Mouse (Mus musculus) C2C12 (cell line): ENCODE measurements around the gene Gm20388. TPM values are rescaled to one million over a fixed set of nuclear protein-coding genes. Genes with fewer than 3 reads are reported as not detected.

ENCODE experiments used
- H3K27me3 ChIP-seq: one replicate; pipeline ENCODE4 v1.6.1; 2011; ENCODE audit not compliant: control insufficient read depth, insufficient read depth, insufficient read length
- H3K36me3 ChIP-seq: one replicate; pipeline ENCODE4 v1.6.1; 2011; ENCODE audit not compliant: control insufficient read depth, insufficient read depth
- H3K4me3 ChIP-seq: one replicate; pipeline ENCODE4 v1.5.1; 2011; ENCODE audit warnings: mild to moderate bottlenecking, control low read depth; ENCODE audit not compliant: poor library complexity, insufficient read depth, severe bottlenecking
- H3K79me2 ChIP-seq: one replicate; pipeline ENCODE4 v1.6.1; 2011; ENCODE audit not compliant: control insufficient read depth, insufficient read depth
- H3K79me3 ChIP-seq: one replicate; pipeline ENCODE4 v1.6.1; 2011; ENCODE audit warnings: low read depth, control low read depth
- H3ac ChIP-seq: one replicate; pipeline ENCODE3; 2011; ENCODE audit warnings: low read depth; ENCODE audit not compliant: control insufficient read depth, insufficient read length
- CEBPB ChIP-seq: IDR thresholded peaks from one replicate; pipeline ENCODE4 v1.6.1; 2011; ENCODE audit warnings: low read depth, mild to moderate bottlenecking, control low read depth, moderate library complexity
- CTCF ChIP-seq: IDR thresholded peaks from one replicate; pipeline ENCODE4 v1.5.1; 2011; ENCODE audit not compliant: control insufficient read depth, insufficient read depth, insufficient read length
- FOSL1 ChIP-seq: IDR thresholded peaks from one replicate; pipeline ENCODE4 v1.8.0; 2011; ENCODE audit warnings: mild to moderate bottlenecking, low read length; ENCODE audit not compliant: poor library complexity, insufficient read depth, severe bottlenecking
- MAX ChIP-seq: IDR thresholded peaks from one replicate; pipeline ENCODE4 v1.6.1; 2011; ENCODE audit warnings: mild to moderate bottlenecking, control low read depth
- MYOD1 ChIP-seq: IDR thresholded peaks from one replicate; pipeline ENCODE4 v1.6.1; 2011; ENCODE audit warnings: low read depth; ENCODE audit not compliant: control insufficient read depth, insufficient read length
- MYOG ChIP-seq: IDR thresholded peaks from one replicate; pipeline ENCODE4 v1.6.1; 2011; ENCODE audit not compliant: control insufficient read depth, insufficient read length; ENCODE audit errors: extremely low read depth
- USF1 ChIP-seq: IDR thresholded peaks from one replicate; pipeline ENCODE4 v1.6.1; 2011; ENCODE audit warnings: low read depth, mild to moderate bottlenecking, control low read depth, moderate library complexity
- polyA plus RNA-seq: library from polyadenylated mRNA; unstranded; fragments of >200 nt; fragmentation: generic; extraction: Trizol; gene quantifications from one replicate; pipeline ENCODE4 v1.2.1, GENCODE M21; 2012; ENCODE audit warnings: missing spikeins

The Gm20388 gene
- polyA plus RNA-seq, 1 experiment = 15.0 TPM

- TF ChIP-seq CEBPB (no peak), USF1 (no peak), FOSL1 (no peak), MYOG (no peak), MAX (no peak), MYOD1 (no peak), CTCF (no peak)
- H3K36me3 ChIP-seq = no peaks in the 10 kb centered on the region
- H3K27me3 ChIP-seq = no peaks in the 10 kb centered on the region
- H3K79me2 ChIP-seq = no peaks in the 10 kb centered on the region
- no peaks in the 10 kb centered on the region for H3K79me3 ChIP-seq
- no peak overlapping the region for H3K4me3 ChIP-seq
- H3ac ChIP-seq = no peak overlapping the region
Observed at GRCm38 (mm10) chr8:121170116-121170515, 1259.5 kb downstream of the Gm20388 start.

DNA sequence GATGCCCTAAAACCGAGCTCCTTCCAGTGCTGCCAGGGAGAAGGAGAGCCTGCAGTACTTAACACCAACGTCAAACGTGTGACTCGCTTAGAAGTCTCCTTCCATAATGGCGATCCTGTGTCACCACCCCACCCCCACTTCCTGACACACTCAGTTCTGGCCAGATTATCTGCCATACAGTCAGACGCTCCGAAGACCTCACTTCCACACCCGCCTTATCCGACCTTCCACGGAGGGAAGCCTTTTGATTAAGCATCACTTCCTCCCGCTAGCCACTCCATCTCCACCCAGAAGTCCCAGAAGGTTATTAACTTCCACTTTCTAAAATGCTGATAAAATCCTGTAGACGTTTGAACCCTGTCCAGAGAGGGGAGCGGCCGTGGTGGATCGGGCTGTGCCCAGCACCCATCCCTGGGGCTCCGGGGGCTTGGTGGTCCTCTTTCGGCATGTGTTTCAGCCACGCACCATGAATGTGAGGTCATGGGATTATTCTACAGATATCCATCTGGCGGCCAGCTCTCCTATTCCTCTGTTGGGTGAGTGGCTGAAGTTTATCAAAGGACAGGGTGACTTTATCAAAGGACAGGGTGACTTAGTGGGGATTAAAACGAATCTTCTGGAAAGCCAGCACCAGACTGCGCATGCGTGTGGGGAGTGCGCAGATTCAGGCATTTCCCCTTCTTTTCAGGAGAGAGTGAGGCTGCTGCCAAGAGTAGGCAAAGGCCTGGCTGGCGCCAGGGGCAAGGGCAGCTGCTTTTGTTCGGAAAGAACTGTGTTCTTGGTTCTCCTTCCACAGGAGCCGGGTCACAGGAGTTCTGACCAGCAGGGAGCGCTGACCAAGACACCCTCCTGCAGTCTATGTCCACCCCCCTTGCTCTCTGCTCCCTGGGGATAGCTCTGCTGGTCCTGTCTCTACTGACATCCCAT, 1260.2 kb downstream of the Gm20388 start:
- TF ChIP-seq CTCF (no peak), FOSL1 (no peak), MYOG (no peak), CEBPB (no peak), MYOD1 (no peak), USF1 (no peak), MAX (no peak)
- no peaks in the 10 kb centered on the region for H3K27me3 ChIP-seq
- H3ac ChIP-seq = no peak overlapping the region
- no peaks in the 10 kb centered on the region for H3K79me2 ChIP-seq
- no peaks in the 10 kb centered on the region for H3K36me3 ChIP-seq
- no peaks in the 10 kb centered on the region for H3K79me3 ChIP-seq
- no peak overlapping the region for H3K4me3 ChIP-seq

DNA sequence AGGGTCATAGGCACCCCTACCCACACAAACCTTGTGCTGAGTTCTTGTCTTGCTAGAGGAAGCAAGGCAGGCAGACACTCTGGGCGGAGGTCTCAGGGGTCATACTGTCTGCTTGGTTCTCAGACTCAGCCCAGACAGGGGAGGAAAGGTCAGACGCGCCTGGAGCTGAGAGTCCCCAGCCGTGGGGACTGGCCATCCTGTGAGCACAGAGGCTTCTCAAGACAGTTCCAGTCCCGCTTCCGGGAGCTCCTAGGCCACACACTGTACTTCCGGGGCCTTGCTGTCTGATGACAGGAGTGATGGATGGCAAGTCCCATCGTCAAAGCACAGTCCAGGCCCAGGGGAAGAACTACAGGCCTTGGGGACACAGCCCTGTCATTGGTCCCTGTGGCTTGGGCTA, 1261.9 kb downstream of the Gm20388 start:
- no peaks in the 10 kb centered on the region for H3K27me3 ChIP-seq
- no peaks in the 10 kb centered on the region for H3K79me2 ChIP-seq
- H3K4me3 ChIP-seq = no peak overlapping the region
- no peak for TF ChIP-seq CTCF
- no peak for TF ChIP-seq MYOG
- TF ChIP-seq FOSL1 = no peak
- no peak for TF ChIP-seq MYOD1
- no peak for TF ChIP-seq CEBPB
- TF ChIP-seq MAX = no peak
- no peak for TF ChIP-seq USF1
- H3ac ChIP-seq = no peak overlapping the region
- H3K79me3 ChIP-seq = no peaks in the 10 kb centered on the region
- H3K36me3 ChIP-seq = no peaks in the 10 kb centered on the region

DNA sequence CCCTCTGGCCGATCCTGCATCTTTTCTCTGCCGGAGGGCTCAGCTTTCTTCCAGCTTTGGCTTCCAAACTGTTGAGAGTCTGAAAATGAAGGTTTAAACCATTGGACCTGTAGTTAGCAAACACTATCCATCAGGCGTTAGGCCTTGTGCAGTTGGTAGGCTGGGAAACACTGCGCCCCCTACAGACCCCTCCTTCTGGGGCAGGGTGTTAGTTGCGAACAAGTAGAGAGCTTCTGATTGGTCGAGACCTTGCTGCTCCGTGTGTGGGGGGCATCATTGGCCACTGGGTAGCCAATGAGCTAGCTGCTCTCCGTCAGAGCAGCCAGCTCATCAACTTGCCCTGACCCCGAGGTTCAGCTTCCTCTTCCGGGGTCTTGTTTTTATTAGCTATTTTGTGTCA, 1263.5 kb downstream of the Gm20388 start:
- TF ChIP-seq FOSL1 = no peak
- no peak for TF ChIP-seq USF1
- no peak for TF ChIP-seq MYOD1
- TF ChIP-seq CTCF = no peak
- Histone ChIP-seq H3K36me3 (no peaks in the 10 kb centered on the region), H3K27me3 (no peaks in the 10 kb centered on the region), H3K79me3 (no peaks in the 10 kb centered on the region), H3K4me3 (no peak overlapping the region), H3ac (no peak overlapping the region), H3K79me2 (no peaks in the 10 kb centered on the region)

GRCm38 (mm10) chr8:121174721-121175539, 1264.3 kb downstream of the Gm20388 start:
- Histone ChIP-seq H3K27me3 (no peaks in the 10 kb centered on the region), H3K4me3 (no peak overlapping the region), H3ac (no peak overlapping the region), H3K79me3 (no peaks in the 10 kb centered on the region), H3K79me2 (no peaks in the 10 kb centered on the region), H3K36me3 (no peaks in the 10 kb centered on the region)
- no peak for TF ChIP-seq MAX
- TF ChIP-seq CEBPB = no peak
- no peak for TF ChIP-seq CTCF
- TF ChIP-seq MYOD1 = no peak
- TF ChIP-seq MYOG = no peak
- TF ChIP-seq USF1 = no peak
